Mouse (Mus musculus) neural tube, embryonic 12.5 days (tissue): ENCODE data around the gene Plrg1. TPM values are rescaled to one million over a fixed set of nuclear protein-coding genes. Genes with fewer than 3 reads are reported as not detected.

Source experiments
- ATAC-seq: fragments of 200-750 bp; cut with Nextera tagmentation; 2 replicates; pipeline ENCODE4 v1.8.0; 2017; ENCODE audit warnings: low read depth, mild to moderate bottlenecking, moderate TSS enrichment, moderate library complexity; ENCODE audit not compliant: low FRiP score
- H3K27ac ChIP-seq: fragments of 300-500 bp; sonication (generic); 2 replicates; pipeline ENCODE4 v1.5.1; 2016
- H3K27me3 ChIP-seq: fragments of 300-500 bp; sonication (generic); replicated peaks from 2 replicates; pipeline ENCODE4 v1.6.1; 2016; ENCODE audit warnings: mild to moderate bottlenecking
- H3K36me3 ChIP-seq: fragments of 300-500 bp; sonication (generic); 2 replicates; pipeline ENCODE4 v1.6.1; 2016; ENCODE audit warnings: mild to moderate bottlenecking
- H3K4me1 ChIP-seq: fragments of 300-500 bp; sonication (generic); 2 replicates; pipeline ENCODE4 v1.6.1; 2016
- H3K4me2 ChIP-seq: fragments of 300-500 bp; sonication (generic); replicated peaks from 2 replicates; pipeline ENCODE4 v1.6.1; 2016; ENCODE audit warnings: mild to moderate bottlenecking
- H3K4me3 ChIP-seq: fragments of 300-500 bp; sonication (generic); 2 replicates; pipeline ENCODE4 v1.5.1; 2016
- H3K9ac ChIP-seq: fragments of 300-500 bp; sonication (generic); 2 replicates; pipeline ENCODE4 v1.6.1; 2016; ENCODE audit warnings: mild to moderate bottlenecking
- H3K9me3 ChIP-seq: fragments of 300-500 bp; sonication (generic); 2 replicates; pipeline ENCODE4 v1.6.1; 2016; ENCODE audit warnings: mild to moderate bottlenecking
- WGBS: fragments of 180-500 bp; shearing (Covaris S2); methylation state at CpG from one replicate; pipeline ENCODE4 v1.1.7; 2016; 5-methylcytosine and 5-hydroxymethylcytosine counted together
- polyA plus RNA-seq: library from polyadenylated mRNA; unstranded; fragments of >200 nt; fragmentation: Nextera tagmentation; extraction: Ambion mirVana; gene quantifications from 2 replicates; pipeline ENCODE4 v1.2.1, GENCODE M21; 2016

Plrg1 gene
- polyA plus RNA-seq, 1 experiment from 2014 or later, result 118 TPM

DNA sequence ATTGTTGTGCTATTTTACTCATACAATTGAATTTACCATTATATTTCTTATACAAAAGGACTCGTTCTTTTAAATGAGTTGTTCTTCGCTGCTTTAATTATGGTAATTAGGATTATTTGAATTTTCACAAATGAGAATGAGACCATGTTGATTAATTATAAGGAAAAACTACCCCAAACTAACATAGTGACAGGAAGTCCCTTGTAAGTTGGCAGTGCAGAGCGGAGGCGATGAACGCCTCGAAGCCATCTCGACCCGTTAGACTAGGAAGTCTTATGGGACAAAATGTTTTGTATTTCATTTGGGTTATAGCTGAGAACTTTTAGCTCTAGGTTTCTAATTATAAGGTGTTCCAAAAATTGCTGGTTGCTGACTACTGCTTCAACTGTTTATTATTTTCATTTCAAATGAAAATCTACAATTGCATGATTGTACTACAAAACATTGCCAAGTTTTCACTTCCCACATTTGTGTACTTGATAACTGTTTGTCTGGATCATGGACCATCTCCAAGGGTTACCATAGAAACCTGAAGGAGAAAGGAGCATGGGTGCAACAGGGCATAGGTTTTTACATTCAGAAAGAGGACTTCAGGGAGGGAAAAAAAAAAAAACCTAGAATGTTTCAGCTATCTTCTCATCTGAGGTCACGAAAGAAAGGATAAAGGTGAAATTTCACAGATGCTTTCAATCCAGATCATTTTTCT is 27.6 kb upstream of the Plrg1 start:
- H3K9me3 ChIP-seq, result no peaks in the 10 kb centered on the region
- 92% methylated on average over 9 of the region's 9 CpGs for WGBS
- H3K9ac ChIP-seq, result no peak overlapping the region
- H3K27me3 ChIP-seq, result no peaks in the 10 kb centered on the region
- ATAC-seq, result no peak
- H3K4me1 ChIP-seq, result no peaks in the 10 kb centered on the region
- no peaks in the 10 kb centered on the region for H3K36me3 ChIP-seq
- no peak overlapping the region for H3K4me3 ChIP-seq
- H3K4me2 ChIP-seq, result no peak overlapping the region
- no peak overlapping the region for H3K27ac ChIP-seq

DNA sequence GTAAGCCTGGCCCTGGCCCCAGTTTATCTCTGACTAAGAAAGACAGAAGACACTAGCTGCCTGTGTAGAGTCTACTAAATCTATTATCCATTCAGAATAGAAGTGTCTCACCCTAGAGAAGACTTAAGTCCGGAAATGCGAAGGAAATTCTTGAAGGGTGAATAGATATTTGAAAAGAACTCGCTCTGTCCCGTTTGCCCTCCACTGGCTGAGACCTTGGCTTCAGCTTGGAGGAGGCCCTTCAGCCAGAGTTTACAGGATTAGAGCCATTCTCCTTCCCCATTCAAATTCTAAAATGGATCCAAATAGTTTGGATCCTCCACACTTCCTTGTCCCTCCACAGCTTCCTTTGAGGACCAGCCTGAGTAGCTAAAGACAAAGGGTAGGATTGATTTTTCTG is 25.0 kb upstream of the Plrg1 start:
- H3K9ac ChIP-seq, result no peak overlapping the region
- H3K4me3 ChIP-seq, result no peak overlapping the region
- no peak overlapping the region for H3K27ac ChIP-seq
- H3K4me2 ChIP-seq, result no peak overlapping the region
- 85% methylated on average over 4 of the region's 4 CpGs for WGBS
- no peaks in the 10 kb centered on the region for H3K9me3 ChIP-seq
- H3K36me3 ChIP-seq, result no peaks in the 10 kb centered on the region
- peaks cover 2% of the 10 kb centered on the region; the same call in 1 of the 2 replicates for H3K4me1 ChIP-seq
- no peaks in the 10 kb centered on the region for H3K27me3 ChIP-seq
- ATAC-seq, result no peak

DNA sequence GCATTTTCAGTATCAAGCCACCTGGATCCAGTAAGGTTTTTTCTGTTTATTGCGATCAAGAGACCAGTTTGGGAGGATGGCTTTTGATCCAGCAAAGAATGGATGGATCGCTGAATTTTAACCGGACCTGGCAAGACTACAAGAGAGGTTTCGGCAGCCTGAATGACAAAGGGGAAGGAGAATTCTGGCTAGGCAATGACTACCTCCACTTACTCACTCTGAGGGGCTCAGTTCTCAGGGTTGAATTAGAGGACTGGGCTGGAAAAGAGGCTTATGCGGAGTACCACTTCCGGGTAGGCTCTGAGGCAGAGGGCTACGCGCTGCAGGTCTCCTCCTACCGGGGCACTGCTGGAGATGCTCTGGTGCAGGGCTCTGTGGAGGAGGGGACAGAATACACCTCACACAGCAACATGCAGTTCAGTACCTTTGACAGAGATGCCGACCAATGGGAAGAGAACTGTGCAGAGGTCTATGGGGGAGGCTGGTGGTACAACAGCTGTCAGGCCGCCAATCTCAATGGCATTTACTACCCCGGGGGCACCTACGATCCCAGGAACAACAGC is 22.5 kb upstream of the Plrg1 start:
- no peak overlapping the region for H3K27ac ChIP-seq
- peak overlapping the region; percentile 37 for H3K4me2 ChIP-seq
- WGBS, result 46% methylated on average over 13 of the region's 13 CpGs
- H3K4me3 ChIP-seq, result no peak overlapping the region
- peak; percentile 50; the same call in 1 of the 2 replicates for ATAC-seq
- no peaks in the 10 kb centered on the region for H3K36me3 ChIP-seq
- H3K9ac ChIP-seq, result no peak overlapping the region
- no peaks in the 10 kb centered on the region for H3K9me3 ChIP-seq
- H3K4me1 ChIP-seq, result peaks cover 2% of the 10 kb centered on the region; the same call in 1 of the 2 replicates
- no peaks in the 10 kb centered on the region for H3K27me3 ChIP-seq

DNA sequence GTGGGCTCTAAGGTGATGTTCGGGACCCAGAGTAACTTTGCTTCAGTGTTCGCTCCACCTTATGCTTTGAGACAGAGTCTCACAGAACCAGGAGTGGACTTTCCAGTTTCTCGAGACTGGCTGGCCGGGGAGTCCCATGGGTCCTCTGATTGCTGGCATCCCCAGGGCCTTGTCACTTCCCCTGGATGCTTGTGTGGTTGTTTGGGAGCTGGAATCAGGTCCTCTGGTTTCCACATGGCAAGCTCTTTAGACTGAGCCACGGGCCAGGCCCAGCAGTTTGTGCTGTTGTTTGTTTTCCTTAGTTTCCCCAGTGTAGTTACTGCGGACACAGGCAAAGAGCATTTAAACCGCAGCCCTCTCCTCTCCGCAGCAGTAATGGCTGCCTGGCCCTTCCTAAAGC is 21.5 kb upstream of the Plrg1 start:
- Histone ChIP-seq H3K4me1 (peaks cover 2% of the 10 kb centered on the region; the same call in 1 of the 2 replicates), H3K36me3 (no peaks in the 10 kb centered on the region), H3K27ac (no peak overlapping the region), H3K4me2 (no peak overlapping the region), H3K4me3 (no peak overlapping the region), H3K27me3 (no peaks in the 10 kb centered on the region), H3K9ac (no peak overlapping the region), H3K9me3 (no peaks in the 10 kb centered on the region)
- WGBS, result 80% methylated on average over 8 of the region's 8 CpGs
- ATAC-seq, result no peak

DNA sequence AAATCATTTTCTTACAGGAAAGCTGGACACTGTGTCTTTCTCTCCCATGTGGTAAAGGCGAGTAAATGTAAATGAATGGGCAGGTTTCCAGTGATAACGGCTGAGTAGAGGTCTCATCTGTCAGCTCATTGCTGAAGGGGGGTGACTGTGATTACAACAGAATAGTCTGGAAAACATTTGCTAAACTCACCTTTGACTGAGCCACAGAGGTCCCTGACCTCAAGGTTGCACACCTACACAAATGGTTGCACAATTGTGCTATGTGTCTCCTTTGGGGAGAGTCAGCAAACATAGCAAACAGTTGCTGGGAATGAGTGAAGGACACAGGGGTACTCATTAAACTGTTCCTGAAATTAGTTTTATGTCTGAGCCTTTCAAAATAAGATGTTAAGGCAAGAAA is 16.5 kb upstream of the Plrg1 start:
- no peaks in the 10 kb centered on the region for H3K9me3 ChIP-seq
- no peak overlapping the region for H3K4me2 ChIP-seq
- no peak overlapping the region for H3K9ac ChIP-seq
- 87% methylated on average over 2 of the region's 2 CpGs for WGBS
- no peaks in the 10 kb centered on the region for H3K27me3 ChIP-seq
- no peak overlapping the region for H3K27ac ChIP-seq
- no peaks in the 10 kb centered on the region for H3K36me3 ChIP-seq
- H3K4me1 ChIP-seq, result no peaks in the 10 kb centered on the region
- H3K4me3 ChIP-seq, result no peak overlapping the region
- ATAC-seq, result no peak

DNA sequence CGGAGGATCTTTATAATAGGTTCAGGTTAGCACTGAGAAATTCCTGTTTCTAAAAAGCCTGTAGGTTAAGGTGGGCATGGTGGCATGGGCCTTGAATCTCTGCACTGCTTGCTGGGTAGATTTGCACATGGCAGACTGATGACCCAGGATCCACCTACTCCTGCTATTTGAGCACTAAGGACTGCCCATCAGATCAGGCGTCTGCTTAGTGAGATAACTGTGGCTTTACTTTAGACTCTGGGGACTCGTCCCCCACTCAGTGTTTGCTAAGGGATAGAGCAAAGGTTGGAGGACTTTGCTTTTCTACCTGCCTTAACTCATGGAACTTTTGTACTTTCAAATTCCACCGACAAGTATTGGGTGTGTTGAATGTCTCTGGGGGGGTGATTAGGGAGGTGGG is 15.7 kb upstream of the Plrg1 start:
- no peak for ATAC-seq
- no peak overlapping the region for H3K4me3 ChIP-seq
- H3K27ac ChIP-seq, result no peak overlapping the region
- H3K27me3 ChIP-seq, result no peaks in the 10 kb centered on the region
- WGBS, result 79% methylated on average over 4 of the region's 4 CpGs
- H3K9ac ChIP-seq, result no peak overlapping the region
- H3K36me3 ChIP-seq, result no peaks in the 10 kb centered on the region
- no peak overlapping the region for H3K4me2 ChIP-seq
- H3K9me3 ChIP-seq, result no peaks in the 10 kb centered on the region
- no peaks in the 10 kb centered on the region for H3K4me1 ChIP-seq

DNA sequence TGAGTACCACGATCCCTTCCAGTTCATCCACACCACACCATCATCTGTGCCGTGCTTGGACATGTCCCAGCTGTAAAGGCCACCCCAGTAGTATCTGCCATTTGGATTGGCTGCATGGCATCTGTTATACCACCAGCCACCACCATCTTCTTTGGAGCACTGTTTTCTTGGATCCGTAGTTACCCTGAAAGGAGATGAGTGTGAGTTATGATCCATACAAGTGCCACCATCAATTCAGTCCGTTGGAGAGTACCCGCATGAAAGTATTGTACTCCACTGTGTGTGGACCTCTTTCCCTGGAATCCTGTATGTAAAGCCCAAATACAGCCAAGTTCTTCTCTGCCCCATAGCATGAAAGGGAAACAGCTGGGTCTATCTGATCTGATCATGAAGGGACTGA is 12.9 kb upstream of the Plrg1 start:
- Histone ChIP-seq H3K27ac (no peak overlapping the region), H3K4me3 (no peak overlapping the region), H3K36me3 (no peaks in the 10 kb centered on the region), H3K27me3 (no peaks in the 10 kb centered on the region), H3K4me1 (no peaks in the 10 kb centered on the region), H3K4me2 (no peak overlapping the region), H3K9ac (no peak overlapping the region), H3K9me3 (no peaks in the 10 kb centered on the region)
- WGBS, result 90% methylated on average over 5 of the region's 5 CpGs
- no peak for ATAC-seq

DNA sequence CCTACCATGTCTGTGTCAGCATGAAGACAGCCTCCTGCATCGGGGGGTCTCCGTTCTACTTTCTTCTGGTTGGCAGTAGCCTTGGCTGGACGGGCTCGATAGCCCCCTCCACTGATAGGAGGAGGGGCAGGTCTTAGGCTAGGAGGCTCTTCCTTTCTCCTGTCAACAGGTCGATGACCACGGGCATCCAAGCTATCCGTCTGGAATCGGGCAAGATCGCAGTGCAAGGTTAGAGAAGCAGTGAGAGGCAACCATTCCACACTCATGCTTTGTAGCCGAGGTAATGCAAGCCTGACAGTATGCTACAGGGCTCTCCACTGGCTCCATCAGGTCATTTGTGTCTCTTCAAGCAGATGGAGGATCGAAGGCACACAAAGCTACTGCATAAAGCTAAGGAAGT is 8.7 kb upstream of the Plrg1 start:
- WGBS, result 88% methylated on average over 11 of the region's 11 CpGs
- no peak overlapping the region for H3K4me3 ChIP-seq
- no peak overlapping the region for H3K27ac ChIP-seq

DNA sequence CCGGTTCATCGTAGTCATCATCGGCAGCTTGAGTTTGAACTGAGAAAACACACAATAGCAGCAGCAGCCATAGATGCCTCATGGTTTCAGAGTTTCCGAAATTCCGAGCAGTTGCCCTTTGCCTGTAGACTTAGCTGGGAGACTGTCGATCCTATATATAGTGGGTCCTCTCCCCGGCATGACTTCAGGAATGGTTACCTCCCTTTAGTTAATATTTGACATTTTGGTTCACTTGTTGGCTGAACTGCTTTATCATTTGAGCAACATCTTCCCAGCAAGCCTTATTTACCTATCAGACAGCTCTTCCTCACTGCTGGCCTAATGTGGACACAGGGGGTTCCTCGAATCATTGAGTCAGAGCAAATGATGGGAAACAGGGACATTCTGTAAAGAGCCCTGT is 5.6 kb upstream of the Plrg1 start, which contains the start of gene Fgb:
Fgb (minus strand) TSS at position 184 of the 400 bp plus-strand sequence.
- H3K36me3 ChIP-seq, result no peaks in the 10 kb centered on the region
- WGBS, result 82% methylated on average over 8 of the region's 8 CpGs
- H3K27me3 ChIP-seq, result no peaks in the 10 kb centered on the region
- H3K9ac ChIP-seq, result no peak within 1 kb of the TSS
- ATAC-seq, result no peak
- no peaks in the 10 kb centered on the region for H3K9me3 ChIP-seq
- no peak within 1 kb of the TSS for H3K27ac ChIP-seq
- H3K4me3 ChIP-seq, result no peak within 1 kb of the TSS
- no peak within 1 kb of the TSS for H3K4me2 ChIP-seq
- H3K4me1 ChIP-seq, result no peaks in the 10 kb centered on the region

More for the DNA sequence above, 8.7 kb upstream of the Plrg1 start:
- H3K4me1 ChIP-seq, result no peaks in the 10 kb centered on the region
- H3K9me3 ChIP-seq, result no peaks in the 10 kb centered on the region
- no peaks in the 10 kb centered on the region for H3K36me3 ChIP-seq
- H3K9ac ChIP-seq, result no peak overlapping the region
- H3K27me3 ChIP-seq, result no peaks in the 10 kb centered on the region
- no peak for ATAC-seq
- no peak overlapping the region for H3K4me2 ChIP-seq

DNA sequence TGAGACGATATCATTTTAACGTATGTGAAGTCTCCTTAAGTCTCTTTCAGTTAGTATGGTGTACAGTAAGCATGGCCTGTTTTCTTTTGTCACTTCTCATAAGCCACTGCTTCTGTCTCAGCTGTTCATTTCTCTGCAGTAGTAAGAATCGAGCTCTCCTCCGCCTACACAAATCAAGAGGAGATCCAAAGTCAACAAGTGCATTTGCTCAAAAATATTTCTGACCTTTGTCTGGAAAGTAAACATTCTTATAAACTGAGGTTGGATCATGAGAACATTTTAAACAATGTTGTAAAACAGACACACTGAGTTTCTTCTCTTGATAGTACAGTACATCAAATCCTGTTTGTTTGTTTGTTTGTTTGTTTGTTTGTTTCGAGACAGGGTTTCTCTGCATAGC is 4.7 kb upstream of the Plrg1 start:
- Histone ChIP-seq H3K9me3 (no peaks in the 10 kb centered on the region), H3K4me3 (no peak overlapping the region), H3K4me2 (no peak overlapping the region), H3K4me1 (no peaks in the 10 kb centered on the region), H3K36me3 (no peaks in the 10 kb centered on the region), H3K27ac (no peak overlapping the region), H3K9ac (no peak overlapping the region), H3K27me3 (no peaks in the 10 kb centered on the region)
- WGBS, result 82% methylated on average over 5 of the region's 5 CpGs
- no peak for ATAC-seq

DNA sequence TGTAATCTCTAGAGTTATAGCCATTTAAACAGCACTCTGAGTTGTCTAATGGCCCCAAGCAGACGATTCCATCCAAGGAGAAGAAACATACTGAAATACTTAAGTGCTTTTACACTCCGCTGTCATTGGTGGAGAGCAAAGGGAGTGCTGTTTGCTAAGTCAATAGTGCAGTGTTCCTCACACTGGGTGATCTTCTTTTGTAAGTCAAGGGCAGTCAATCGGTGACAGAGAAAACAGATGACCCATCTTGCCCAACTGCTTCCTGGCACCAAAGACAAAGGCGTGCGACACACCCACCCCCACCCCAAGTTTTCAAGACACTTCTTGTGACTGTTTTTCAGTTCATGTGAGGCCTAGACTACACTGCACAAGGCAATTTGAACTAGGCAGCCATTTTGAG is 3.2 kb upstream of the Plrg1 start:
- peaks cover 4% of the 10 kb centered on the region for H3K36me3 ChIP-seq
- H3K27ac ChIP-seq, result no peak overlapping the region
- no peaks in the 10 kb centered on the region for H3K9me3 ChIP-seq
- H3K4me1 ChIP-seq, result peaks cover 10% of the 10 kb centered on the region
- no peak overlapping the region for H3K4me3 ChIP-seq
- H3K9ac ChIP-seq, result no peak overlapping the region
- no peak for ATAC-seq
- WGBS, result 74% methylated on average over 5 of the region's 5 CpGs
- H3K27me3 ChIP-seq, result no peaks in the 10 kb centered on the region
- H3K4me2 ChIP-seq, result no peak overlapping the region

DNA sequence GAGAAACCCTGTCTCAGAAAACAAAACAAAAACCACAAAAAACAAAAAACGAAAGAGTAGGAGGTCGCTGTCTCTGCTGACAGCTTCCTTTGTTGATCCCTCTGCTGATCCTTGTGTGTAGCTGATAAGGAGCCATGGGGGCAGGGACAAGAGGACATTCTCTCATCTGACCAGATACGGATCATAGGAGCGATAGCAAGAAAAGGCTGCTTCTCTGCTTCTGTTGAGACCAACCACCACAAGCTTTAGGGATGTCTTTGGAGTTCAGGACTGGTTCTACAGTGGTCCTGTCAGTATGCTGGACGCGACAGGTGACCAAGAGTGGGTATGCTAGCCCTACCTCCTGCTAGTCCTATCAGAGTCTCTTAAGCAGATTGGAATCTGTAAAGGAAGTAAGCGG is 2.2 kb upstream of the Plrg1 start:
- H3K27me3 ChIP-seq, result no peaks in the 10 kb centered on the region
- peaks cover 10% of the 10 kb centered on the region for H3K4me1 ChIP-seq
- no peak overlapping the region for H3K4me2 ChIP-seq
- peaks cover 13% of the 10 kb centered on the region for H3K36me3 ChIP-seq
- no peaks in the 10 kb centered on the region for H3K9me3 ChIP-seq
- no peak overlapping the region for H3K4me3 ChIP-seq
- no peak overlapping the region for H3K9ac ChIP-seq
- WGBS, result 92% methylated on average over 7 of the region's 7 CpGs
- ATAC-seq, result no peak
- no peak overlapping the region for H3K27ac ChIP-seq

DNA sequence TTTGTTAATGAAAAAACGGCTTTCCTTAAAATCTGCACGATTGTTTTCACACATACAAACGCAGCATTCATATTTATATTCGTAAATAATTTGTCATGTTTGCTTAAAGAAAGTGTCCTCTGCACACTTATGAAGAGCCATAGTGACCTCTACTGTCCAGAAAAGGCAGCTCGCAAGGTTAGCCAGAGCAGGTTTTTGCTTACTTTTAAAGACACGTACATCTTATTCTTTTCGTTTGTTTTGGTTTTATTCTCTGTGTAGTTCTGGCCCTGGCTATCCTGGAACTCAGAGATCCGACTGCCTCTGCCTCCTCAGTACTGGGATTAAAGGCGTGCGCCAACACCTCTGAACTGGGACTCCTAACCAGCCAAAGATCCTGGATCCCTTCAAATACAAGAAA is 1.6 kb upstream of the Plrg1 start:
- Histone ChIP-seq H3K27ac (no peak overlapping the region), H3K9ac (no peak overlapping the region)
- 44% methylated on average over 10 of the region's 10 CpGs for WGBS

More for the DNA sequence above, 1.6 kb upstream of the Plrg1 start:
- ATAC-seq, result no peak
- no peak overlapping the region for H3K4me2 ChIP-seq
- H3K9me3 ChIP-seq, result no peaks in the 10 kb centered on the region
- H3K4me1 ChIP-seq, result peaks cover 10% of the 10 kb centered on the region
- H3K36me3 ChIP-seq, result peaks cover 18% of the 10 kb centered on the region
- H3K4me3 ChIP-seq, result no peak overlapping the region
- H3K27me3 ChIP-seq, result no peaks in the 10 kb centered on the region
